Mouse (Mus musculus) cerebellum, adult 2 months (tissue): ENCODE data around the gene Rps6kc1. TPM values are rescaled to one million over a fixed set of nuclear protein-coding genes. Genes with fewer than 3 reads are reported as not detected.

Experiments used
- DNase-seq, 2 experiments: peaks; one replicate each; pipeline ENCODE4 v3.0.0; 2021
- H3K27ac ChIP-seq: fragments of 200-500 bp; 2 replicates; pipeline ENCODE4 v1.5.1; 2012; ENCODE audit warnings: low read length, control low read depth, inconsistent platforms; ENCODE audit not compliant: insufficient read depth
- H3K27me3 ChIP-seq: fragments of 200-500 bp; 2 replicates; pipeline ENCODE4 v1.6.1; 2012; ENCODE audit warnings: inconsistent platforms, mild to moderate bottlenecking, low read length, moderate library complexity; ENCODE audit not compliant: control insufficient read depth, insufficient read depth
- H3K4me1 ChIP-seq: fragments of 200-500 bp; 2 replicates; pipeline ENCODE4 v1.6.1; 2011; ENCODE audit warnings: low read length; ENCODE audit not compliant: control insufficient read depth, insufficient read depth
- H3K4me3 ChIP-seq: fragments of 200-500 bp; replicated peaks from 2 replicates; pipeline ENCODE3; 2011; ENCODE audit warnings: mild to moderate bottlenecking, low read depth, low read length, control low read depth; ENCODE audit not compliant: insufficient read depth
- CTCF ChIP-seq: fragments of 200-500 bp; IDR thresholded peaks from 2 replicates; pipeline ENCODE4 v1.5.1; 2011; ENCODE audit warnings: low read depth, mild to moderate bottlenecking, control low read depth, low read length, moderate library complexity, borderline replicate concordance; ENCODE audit not compliant: insufficient read depth
- POLR2A ChIP-seq: fragments of 200-500 bp; IDR thresholded peaks from 2 replicates; pipeline ENCODE4 v1.6.1; 2011; ENCODE audit warnings: low read length, control low read depth, borderline replicate concordance; ENCODE audit not compliant: insufficient read depth
- WGBS: fragments of 180-500 bp; shearing (Covaris S2); methylation state at CpG from one replicate; pipeline ENCODE4 v1.1.7; 2018; 5-methylcytosine and 5-hydroxymethylcytosine counted together
- polyA plus RNA-seq: library from polyadenylated mRNA; depleted of rRNA; stranded (reverse); fragments of >200 nt; gene quantifications from 2 replicates; pipeline ENCODE4 v1.2.3, GENCODE M21; 2012

The Rps6kc1 gene
- polyA plus RNA-seq, 1 experiment, result 24.3 TPM

- WGBS, result 67% methylated on average over 6 of the region's 6 CpGs
- no peak for DNase-seq
- TF ChIP-seq POLR2A (no peak), CTCF (no peak)
- no peaks in the 10 kb centered on the region for H3K27me3 ChIP-seq
- H3K27ac ChIP-seq, result no peak overlapping the region
- H3K4me3 ChIP-seq, result no peak overlapping the region
- H3K4me1 ChIP-seq, result no peaks in the 10 kb centered on the region
Observed at GRCm38 (mm10) chr1:190790720-190791119, 120.8 kb downstream of the Rps6kc1 start.

- Histone ChIP-seq H3K27me3 (no peaks in the 10 kb centered on the region), H3K4me1 (no peaks in the 10 kb centered on the region), H3K4me3 (no peak overlapping the region), H3K27ac (no peak overlapping the region)
- no peak for DNase-seq
- WGBS, result 63% methylated on average over 6 of the region's 6 CpGs
- TF ChIP-seq CTCF (no peak), POLR2A (no peak)
Observed at GRCm38 (mm10) chr1:190777660-190778059, 133.9 kb downstream of the Rps6kc1 start.

- DNase-seq, result no peak
- Histone ChIP-seq H3K4me1 (no peaks in the 10 kb centered on the region), H3K27me3 (no peaks in the 10 kb centered on the region), H3K27ac (no peak overlapping the region), H3K4me3 (no peak overlapping the region)
- TF ChIP-seq POLR2A, result no peak
- no peak for TF ChIP-seq CTCF
- 90% methylated on average over 9 of the region's 9 CpGs for WGBS
Observed at GRCm38 (mm10) chr1:190776260-190776659, 135.3 kb downstream of the Rps6kc1 start.

GRCm38 (mm10) chr1:190772088-190772885 is 139.3 kb downstream of the Rps6kc1 start:
- H3K27me3 ChIP-seq, result no peaks in the 10 kb centered on the region
- DNase-seq, result no peak
- no peaks in the 10 kb centered on the region for H3K4me1 ChIP-seq
- H3K4me3 ChIP-seq, result no peak overlapping the region
- no peak for TF ChIP-seq CTCF
- no peak for TF ChIP-seq POLR2A
- WGBS, result 79% methylated on average over 13 of the region's 13 CpGs
- H3K27ac ChIP-seq, result no peak overlapping the region

GRCm38 (mm10) chr1:190769748-190770147 is 141.8 kb downstream of the Rps6kc1 start:
- H3K4me1 ChIP-seq, result no peaks in the 10 kb centered on the region
- DNase-seq, result no peak
- 68% methylated on average over 7 of the region's 7 CpGs for WGBS
- H3K27ac ChIP-seq, result no peak overlapping the region
- no peak overlapping the region for H3K4me3 ChIP-seq
- H3K27me3 ChIP-seq, result no peaks in the 10 kb centered on the region
- TF ChIP-seq POLR2A (no peak), CTCF (no peak)

- DNase-seq, result no peak
- TF ChIP-seq POLR2A, result no peak
- no peak for TF ChIP-seq CTCF
- Histone ChIP-seq H3K4me3 (no peak overlapping the region), H3K27ac (no peak overlapping the region), H3K27me3 (no peaks in the 10 kb centered on the region), H3K4me1 (no peaks in the 10 kb centered on the region)
- WGBS, result 48% methylated on average over 1 of the region's 1 CpGs
Observed at GRCm38 (mm10) chr1:190768307-190768706, 143.3 kb downstream of the Rps6kc1 start.

- no peaks in the 10 kb centered on the region for H3K4me1 ChIP-seq
- no peak for DNase-seq
- no peak overlapping the region for H3K4me3 ChIP-seq
- no peak overlapping the region for H3K27ac ChIP-seq
- TF ChIP-seq POLR2A (no peak), CTCF (no peak)
- no peaks in the 10 kb centered on the region for H3K27me3 ChIP-seq
- 64% methylated on average over 8 of the region's 8 CpGs for WGBS
Observed at GRCm38 (mm10) chr1:190767621-190768020, 143.9 kb downstream of the Rps6kc1 start.

GRCm38 (mm10) chr1:190766800-190767199 is 144.8 kb downstream of the Rps6kc1 start:
- Histone ChIP-seq H3K27ac (no peak overlapping the region), H3K27me3 (no peaks in the 10 kb centered on the region), H3K4me1 (no peaks in the 10 kb centered on the region), H3K4me3 (no peak overlapping the region)
- WGBS, result 99% methylated on average over 2 of the region's 2 CpGs
- TF ChIP-seq CTCF (no peak), POLR2A (no peak)
- no peak for DNase-seq
